Mouse (Mus musculus): ENCODE measurements around the gene Tmcc1.

DNA sequence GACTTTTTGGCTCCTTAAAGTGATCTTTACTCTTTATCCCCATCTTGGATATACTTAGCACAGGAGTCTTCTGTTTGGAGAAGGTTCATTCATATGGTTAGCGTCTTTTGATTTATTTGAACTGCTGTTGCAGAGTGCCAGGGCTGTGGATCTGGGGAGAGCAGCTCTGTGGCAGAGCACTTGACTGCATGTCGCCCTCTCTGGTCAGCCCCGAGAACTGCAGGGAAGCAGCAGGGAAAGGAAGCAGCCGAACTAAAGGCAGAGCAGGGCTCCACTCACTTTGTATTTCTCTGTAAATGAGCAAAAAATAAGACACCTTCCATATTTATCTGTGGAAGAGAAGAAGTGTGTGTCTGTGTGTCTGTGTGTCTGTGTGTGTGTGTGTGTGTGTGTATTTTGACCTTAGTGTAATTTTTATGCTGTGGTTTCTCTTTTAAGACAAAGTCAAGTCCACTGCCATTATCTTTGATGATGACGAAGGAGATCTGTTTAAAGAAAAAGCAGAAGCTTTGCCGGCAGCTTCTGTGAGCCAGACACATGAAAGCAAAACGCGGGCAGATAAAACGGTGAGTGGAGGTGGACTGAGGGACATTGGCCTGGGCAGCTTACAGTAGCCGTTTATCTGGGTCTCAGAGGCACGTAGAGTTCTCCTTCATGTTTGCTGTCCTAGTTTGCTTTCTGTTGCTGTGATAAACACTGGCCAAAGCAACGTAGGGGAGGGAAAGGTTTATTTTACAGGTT lies 35.7 kb upstream of the Tmcc1 start:
- TF ChIP-seq CTCF (IDR thresholded peaks at IDR 0.05), result peak; percentile 91
- no peak for TF ChIP-seq EP300 (IDR thresholded peaks at IDR 0.05)

Data from lung, postnatal 0 days (tissue).